Mouse (Mus musculus) limb, embryonic 12.5 days (tissue): Measurements from ENCODE around the gene Arsg. TPM values are rescaled to one million over a fixed set of nuclear protein-coding genes. Genes with fewer than 3 reads are reported as not detected.

Experiments
- ATAC-seq: fragments of 200-750 bp; cut with Nextera tagmentation; 2 replicates; pipeline ENCODE4 v1.8.0; 2017; ENCODE audit warnings: low read depth, moderate TSS enrichment; ENCODE audit not compliant: insufficient number of reproducible peaks, insufficient read depth, low FRiP score, low TSS enrichment
- H3K27ac ChIP-seq: fragments of 300-500 bp; sonication (generic); 2 replicates; pipeline ENCODE4 v1.5.1; 2016; ENCODE audit warnings: mild to moderate bottlenecking, moderate library complexity
- H3K27me3 ChIP-seq: fragments of 300-500 bp; sonication (generic); 2 replicates; pipeline ENCODE4 v1.6.1; 2016; ENCODE audit warnings: mild to moderate bottlenecking, moderate library complexity
- H3K36me3 ChIP-seq: fragments of 300-500 bp; sonication (generic); 2 replicates; pipeline ENCODE4 v1.6.1; 2016; ENCODE audit warnings: mild to moderate bottlenecking, moderate library complexity
- H3K4me1 ChIP-seq: fragments of 300-500 bp; sonication (generic); replicated peaks from 2 replicates; pipeline ENCODE4 v1.6.1; 2016
- H3K4me2 ChIP-seq: fragments of 300-500 bp; sonication (generic); 2 replicates; pipeline ENCODE4 v1.6.1; 2016; ENCODE audit warnings: mild to moderate bottlenecking, moderate library complexity
- H3K4me3 ChIP-seq: fragments of 300-500 bp; sonication (generic); replicated peaks from 2 replicates; pipeline ENCODE4 v1.5.1; 2016; ENCODE audit warnings: mild to moderate bottlenecking
- H3K9ac ChIP-seq: fragments of 300-500 bp; sonication (generic); replicated peaks from 2 replicates; pipeline ENCODE4 v1.6.1; 2016; ENCODE audit warnings: mild to moderate bottlenecking, moderate library complexity
- H3K9me3 ChIP-seq: fragments of 300-500 bp; sonication (generic); 2 replicates; pipeline ENCODE4 v1.6.1; 2016; ENCODE audit warnings: mild to moderate bottlenecking, moderate library complexity
- WGBS: fragments of 180-500 bp; shearing (Covaris S2); methylation state at CpG from one replicate; pipeline ENCODE4 v1.1.7; 2016; 5-methylcytosine and 5-hydroxymethylcytosine counted together
- polyA plus RNA-seq: library from polyadenylated mRNA; unstranded; fragments of >200 nt; fragmentation: Nextera tagmentation; extraction: Ambion mirVana; gene quantifications from 2 replicates; pipeline ENCODE4 v1.2.1, GENCODE M21; 2016

The Arsg gene
- polyA plus RNA-seq, 1 experiment from 2014 or later: 4.3 TPM

DNA sequence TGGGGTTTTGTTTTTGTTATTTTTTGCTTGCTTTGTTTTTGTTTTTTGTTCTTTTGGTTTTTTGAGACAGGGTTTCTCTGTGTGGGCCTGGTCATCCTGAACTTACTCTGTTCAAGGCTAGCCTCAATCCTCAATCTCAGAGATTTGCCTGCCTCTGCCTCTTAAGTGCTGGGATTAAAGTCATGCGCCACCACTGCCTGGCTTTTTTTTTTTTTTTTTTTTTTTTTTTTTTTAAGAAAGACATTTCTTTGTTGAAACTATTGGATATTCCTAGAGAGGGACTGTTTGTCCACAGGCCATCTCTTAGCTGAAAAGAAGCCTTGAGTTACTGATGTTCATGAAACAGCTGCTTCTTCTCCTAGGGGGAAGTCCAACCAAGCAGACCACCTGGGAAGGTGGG is 74.5 kb downstream of the Arsg start:
- ATAC-seq: no peak
- H3K27me3 ChIP-seq: no peaks in the 10 kb centered on the region
- no peaks in the 10 kb centered on the region for H3K9me3 ChIP-seq
- H3K9ac ChIP-seq: no peak overlapping the region
- no peak overlapping the region for H3K4me2 ChIP-seq
- H3K27ac ChIP-seq: no peak overlapping the region
- H3K36me3 ChIP-seq: no peaks in the 10 kb centered on the region
- no peak overlapping the region for H3K4me3 ChIP-seq
- WGBS: 95% methylated on average over 1 of the region's 1 CpGs
- H3K4me1 ChIP-seq: peaks cover 27% of the 10 kb centered on the region

DNA sequence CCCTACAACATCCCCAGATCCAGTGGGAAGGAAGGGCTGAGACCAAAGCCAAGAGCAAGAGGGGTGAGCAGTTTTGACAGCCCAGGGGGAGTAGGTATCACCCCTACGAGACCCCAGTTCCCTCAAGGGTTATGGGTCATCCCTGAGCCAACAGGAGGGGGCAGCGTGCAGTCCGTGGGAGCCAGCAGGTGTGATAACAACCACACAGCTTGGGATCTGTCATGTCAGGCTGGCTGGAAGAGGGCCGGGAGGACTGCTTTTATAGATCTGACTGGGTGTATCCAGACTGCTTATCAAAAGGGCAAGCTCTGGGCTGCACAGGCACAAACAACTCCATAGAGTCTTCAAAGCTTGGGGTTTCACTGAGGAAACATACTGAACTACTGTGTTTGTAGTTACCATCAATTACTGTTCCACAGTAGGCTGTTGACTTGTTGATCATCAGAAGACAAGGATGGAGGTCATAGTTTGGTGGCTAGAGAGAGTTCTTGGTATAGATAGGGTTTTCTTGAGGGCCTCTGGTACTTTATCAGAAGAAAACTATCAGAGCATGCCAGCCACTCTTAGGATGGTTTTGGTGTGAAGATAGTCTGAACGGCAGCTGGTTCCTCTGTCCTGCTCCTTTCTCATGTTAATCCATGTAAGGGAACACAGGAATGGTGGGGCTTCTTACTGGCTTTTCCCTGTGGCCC is 76.6 kb downstream of the Arsg start:
- WGBS: 77% methylated on average over 5 of the region's 5 CpGs
- no peaks in the 10 kb centered on the region for H3K27me3 ChIP-seq
- H3K4me1 ChIP-seq: peaks cover 19% of the 10 kb centered on the region
- H3K36me3 ChIP-seq: no peaks in the 10 kb centered on the region
- no peak overlapping the region for H3K4me2 ChIP-seq
- no peak overlapping the region for H3K27ac ChIP-seq
- no peak overlapping the region for H3K4me3 ChIP-seq
- no peak overlapping the region for H3K9ac ChIP-seq
- no peaks in the 10 kb centered on the region for H3K9me3 ChIP-seq
- ATAC-seq: no peak

DNA sequence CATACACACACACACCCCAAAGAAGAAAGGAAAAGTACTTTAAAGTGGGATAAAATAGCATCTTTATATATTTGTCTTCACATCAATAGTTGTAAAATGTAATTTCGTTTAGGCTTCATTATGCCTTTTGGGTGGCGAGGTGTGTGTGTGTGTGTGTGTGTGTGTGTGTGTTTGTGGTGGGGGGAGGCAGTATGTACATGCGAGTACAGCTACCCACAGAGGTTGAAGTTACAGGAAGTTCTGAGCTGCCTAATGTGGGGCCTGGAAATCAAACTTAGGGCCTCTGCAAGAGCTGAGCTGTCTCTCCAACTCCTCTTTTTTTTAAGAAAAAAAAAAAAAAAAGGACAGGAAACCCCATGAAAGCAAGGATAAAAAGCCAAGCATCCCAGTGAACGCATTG is 80.7 kb downstream of the Arsg start:
- H3K4me1 ChIP-seq: no peaks in the 10 kb centered on the region
- no peaks in the 10 kb centered on the region for H3K36me3 ChIP-seq
- ATAC-seq: no peak
- H3K4me2 ChIP-seq: no peak overlapping the region
- H3K9ac ChIP-seq: no peak overlapping the region
- H3K9me3 ChIP-seq: no peaks in the 10 kb centered on the region
- no peak overlapping the region for H3K4me3 ChIP-seq
- H3K27me3 ChIP-seq: no peaks in the 10 kb centered on the region
- peak overlapping the region; percentile 12; the same call in 1 of the 2 replicates for H3K27ac ChIP-seq
- 70% methylated on average over 4 of the region's 4 CpGs for WGBS

DNA sequence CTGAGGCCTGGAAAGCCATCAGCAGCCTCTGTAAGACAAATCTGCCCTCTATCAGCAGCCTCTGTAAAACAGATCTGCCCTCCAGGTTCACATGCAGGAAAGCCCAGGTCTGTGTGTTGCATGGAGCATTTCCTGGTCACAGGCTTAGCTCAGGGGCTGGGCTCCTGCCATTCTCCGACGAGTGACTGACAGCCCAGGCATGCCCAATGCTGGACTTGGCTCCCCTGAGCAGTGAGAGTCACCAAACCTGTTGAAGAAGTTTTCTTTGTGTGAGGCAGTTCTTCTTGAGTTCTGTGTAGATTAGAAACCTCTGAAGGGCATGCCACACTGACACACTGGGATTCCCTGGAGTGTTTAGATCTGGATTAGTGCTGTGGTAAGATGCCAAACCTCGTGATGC is 81.3 kb downstream of the Arsg start:
- no peak overlapping the region for H3K9ac ChIP-seq
- H3K4me1 ChIP-seq: no peaks in the 10 kb centered on the region
- H3K36me3 ChIP-seq: no peaks in the 10 kb centered on the region
- no peak overlapping the region for H3K4me2 ChIP-seq
- H3K27me3 ChIP-seq: no peaks in the 10 kb centered on the region
- ATAC-seq: no peak
- no peaks in the 10 kb centered on the region for H3K9me3 ChIP-seq
- H3K4me3 ChIP-seq: no peak overlapping the region
- peak overlapping the region; percentile 12; the same call in 1 of the 2 replicates for H3K27ac ChIP-seq
- WGBS: 51% methylated on average over 3 of the region's 3 CpGs

DNA sequence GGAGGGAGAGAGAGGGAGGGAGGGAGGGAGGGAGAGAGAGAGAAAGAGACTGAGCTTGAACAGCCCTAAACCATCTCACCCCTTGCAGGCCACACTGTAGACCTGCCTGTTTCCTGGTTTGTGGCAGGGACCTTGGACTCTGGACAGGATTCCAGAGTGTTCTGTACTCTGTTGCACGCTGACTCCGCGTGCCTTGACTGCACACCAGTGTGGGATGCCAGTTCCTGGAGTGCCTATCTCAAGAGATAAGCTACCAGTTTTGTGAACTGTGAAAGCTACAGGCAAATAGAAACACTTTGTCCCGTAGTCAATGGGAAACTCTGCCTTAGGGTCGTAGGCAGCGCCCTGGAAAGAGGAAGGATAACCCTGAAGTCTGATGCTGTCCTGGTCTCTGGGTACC is 83.0 kb downstream of the Arsg start:
- Histone ChIP-seq H3K36me3 (no peaks in the 10 kb centered on the region), H3K4me3 (no peak overlapping the region), H3K27me3 (no peaks in the 10 kb centered on the region), H3K9me3 (no peaks in the 10 kb centered on the region), H3K4me1 (peaks cover 5% of the 10 kb centered on the region; the same call in 1 of the 2 replicates), H3K27ac (no peak overlapping the region), H3K9ac (no peak overlapping the region), H3K4me2 (no peak overlapping the region)
- no peak for ATAC-seq
- WGBS: 90% methylated on average over 6 of the region's 6 CpGs

DNA sequence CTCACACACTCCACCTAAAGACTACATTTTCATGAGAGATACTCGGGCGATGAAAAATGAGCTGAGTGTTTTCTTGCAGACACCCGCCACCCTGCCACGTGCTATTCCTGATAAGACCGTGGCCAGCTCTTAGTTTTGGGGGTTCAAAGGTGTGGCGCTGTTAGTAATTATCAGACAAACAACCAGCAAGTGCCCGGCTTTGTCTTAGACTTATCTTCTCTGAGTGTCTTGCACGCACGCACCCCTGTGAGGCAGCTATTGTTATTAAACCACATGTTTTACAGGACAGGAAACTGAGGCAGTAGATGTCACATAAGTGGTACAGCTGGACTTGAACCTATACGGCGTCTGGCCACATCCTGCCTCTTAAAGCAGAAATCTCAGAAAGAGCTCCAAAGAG is 84.2 kb downstream of the Arsg start:
- 84% methylated on average over 11 of the region's 11 CpGs for WGBS
- Histone ChIP-seq H3K27me3 (no peaks in the 10 kb centered on the region), H3K4me2 (no peak overlapping the region), H3K36me3 (no peaks in the 10 kb centered on the region), H3K27ac (no peak overlapping the region), H3K9ac (no peak overlapping the region), H3K9me3 (no peaks in the 10 kb centered on the region), H3K4me1 (peaks cover 16% of the 10 kb centered on the region), H3K4me3 (no peak overlapping the region)
- ATAC-seq: no peak

DNA sequence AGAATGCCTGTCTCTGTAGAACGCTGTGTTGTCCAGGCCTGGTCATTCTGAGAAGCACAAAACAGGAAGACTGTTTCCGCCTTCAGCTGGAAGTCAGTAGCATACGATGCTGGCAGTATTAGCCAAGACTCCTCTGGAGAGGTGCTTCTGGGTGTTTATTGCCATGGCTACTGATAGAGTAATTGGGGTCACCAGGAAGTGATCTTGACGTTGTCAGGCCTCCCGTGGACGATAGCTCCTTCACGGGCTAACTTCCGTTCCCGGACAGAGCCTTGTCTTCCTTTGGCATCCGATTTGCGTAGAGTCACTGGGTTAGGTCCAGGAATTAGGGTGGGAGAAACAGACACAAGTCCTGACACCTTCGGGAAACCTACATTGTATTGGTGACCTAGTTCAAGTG is 86.1 kb downstream of the Arsg start:
- no peaks in the 10 kb centered on the region for H3K27me3 ChIP-seq
- H3K4me3 ChIP-seq: no peak overlapping the region
- H3K27ac ChIP-seq: no peak overlapping the region
- H3K4me1 ChIP-seq: peaks cover 16% of the 10 kb centered on the region
- H3K36me3 ChIP-seq: no peaks in the 10 kb centered on the region
- ATAC-seq: no peak
- no peak overlapping the region for H3K4me2 ChIP-seq
- no peak overlapping the region for H3K9ac ChIP-seq
- H3K9me3 ChIP-seq: no peaks in the 10 kb centered on the region
- 77% methylated on average over 12 of the region's 12 CpGs for WGBS

DNA sequence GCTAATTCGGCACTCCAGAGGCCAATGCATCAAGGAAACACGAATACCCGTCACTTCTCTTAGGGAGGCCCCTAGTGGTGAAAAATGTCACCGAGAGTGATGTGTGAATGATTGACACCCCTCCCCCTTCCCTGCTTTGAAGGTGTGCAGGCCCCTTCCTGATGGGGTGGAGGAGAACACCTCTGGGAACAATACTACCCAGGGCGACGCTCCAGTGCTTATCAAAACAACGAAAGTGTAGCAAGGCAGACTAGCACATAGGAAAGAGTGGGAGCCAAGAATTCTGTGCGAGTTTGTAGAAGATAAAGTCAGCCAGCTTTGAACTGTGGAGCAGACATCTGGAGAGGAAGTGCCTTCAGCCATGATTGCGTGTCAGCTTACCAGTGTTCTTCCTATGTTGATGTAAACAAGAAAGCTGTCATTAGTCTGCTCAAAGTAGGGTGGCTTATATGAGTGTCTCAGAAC is 87.7 kb downstream of the Arsg start:
- ATAC-seq: no peak
- Histone ChIP-seq H3K9ac (no peak overlapping the region), H3K9me3 (no peaks in the 10 kb centered on the region), H3K36me3 (no peaks in the 10 kb centered on the region), H3K27me3 (no peaks in the 10 kb centered on the region), H3K4me2 (no peak overlapping the region), H3K4me1 (peaks cover 16% of the 10 kb centered on the region), H3K4me3 (no peak overlapping the region), H3K27ac (no peak overlapping the region)
- 27% methylated on average over 9 of the region's 9 CpGs for WGBS

DNA sequence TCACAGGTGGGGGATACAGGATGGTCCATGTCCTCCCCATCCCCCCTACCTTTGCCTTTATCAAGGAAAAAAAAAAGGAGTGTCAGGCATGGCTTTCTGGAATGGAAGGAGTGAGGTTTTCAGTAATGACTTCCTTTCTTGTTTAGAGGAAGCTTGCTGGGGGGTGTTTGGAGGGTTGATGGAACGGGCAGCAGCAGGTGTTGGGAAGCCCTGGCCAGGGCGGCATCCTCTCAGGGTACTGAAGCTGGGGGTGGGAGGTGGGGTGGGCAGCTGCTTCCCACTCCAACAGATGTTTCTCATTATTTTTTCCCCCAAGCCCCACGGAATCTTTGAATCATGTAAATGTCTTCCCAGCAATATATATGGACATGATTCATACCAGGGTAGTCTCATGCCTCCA is 88.3 kb downstream of the Arsg start:
- ATAC-seq: no peak
- no peaks in the 10 kb centered on the region for H3K36me3 ChIP-seq
- no peaks in the 10 kb centered on the region for H3K9me3 ChIP-seq
- no peaks in the 10 kb centered on the region for H3K27me3 ChIP-seq
- WGBS: 11% methylated on average over 3 of the region's 3 CpGs
- peaks cover 16% of the 10 kb centered on the region for H3K4me1 ChIP-seq
- no peak overlapping the region for H3K27ac ChIP-seq
- no peak overlapping the region for H3K4me3 ChIP-seq
- H3K4me2 ChIP-seq: no peak overlapping the region
- no peak overlapping the region for H3K9ac ChIP-seq

DNA sequence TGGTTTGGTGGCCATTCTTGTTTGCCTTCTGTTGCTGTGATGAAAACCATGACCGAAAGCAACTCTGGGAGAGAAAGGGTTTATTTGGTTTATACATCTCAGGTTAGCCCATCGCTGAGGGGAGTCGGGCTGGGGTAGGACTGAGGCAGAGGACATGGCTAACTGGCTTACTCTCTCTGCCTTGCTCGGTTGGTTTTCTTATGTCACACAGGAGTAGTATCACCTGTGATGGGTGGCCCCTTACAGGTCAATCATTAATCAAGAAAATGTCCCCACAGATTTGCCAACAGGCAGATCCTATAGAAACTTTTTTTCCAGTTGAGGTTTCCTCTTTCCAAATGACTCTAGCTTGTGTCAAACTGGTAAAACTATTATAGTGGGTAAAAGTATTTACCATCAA is 90.5 kb downstream of the Arsg start:
- 84% methylated on average over 4 of the region's 4 CpGs for WGBS
- no peak overlapping the region for H3K4me2 ChIP-seq

DNA sequence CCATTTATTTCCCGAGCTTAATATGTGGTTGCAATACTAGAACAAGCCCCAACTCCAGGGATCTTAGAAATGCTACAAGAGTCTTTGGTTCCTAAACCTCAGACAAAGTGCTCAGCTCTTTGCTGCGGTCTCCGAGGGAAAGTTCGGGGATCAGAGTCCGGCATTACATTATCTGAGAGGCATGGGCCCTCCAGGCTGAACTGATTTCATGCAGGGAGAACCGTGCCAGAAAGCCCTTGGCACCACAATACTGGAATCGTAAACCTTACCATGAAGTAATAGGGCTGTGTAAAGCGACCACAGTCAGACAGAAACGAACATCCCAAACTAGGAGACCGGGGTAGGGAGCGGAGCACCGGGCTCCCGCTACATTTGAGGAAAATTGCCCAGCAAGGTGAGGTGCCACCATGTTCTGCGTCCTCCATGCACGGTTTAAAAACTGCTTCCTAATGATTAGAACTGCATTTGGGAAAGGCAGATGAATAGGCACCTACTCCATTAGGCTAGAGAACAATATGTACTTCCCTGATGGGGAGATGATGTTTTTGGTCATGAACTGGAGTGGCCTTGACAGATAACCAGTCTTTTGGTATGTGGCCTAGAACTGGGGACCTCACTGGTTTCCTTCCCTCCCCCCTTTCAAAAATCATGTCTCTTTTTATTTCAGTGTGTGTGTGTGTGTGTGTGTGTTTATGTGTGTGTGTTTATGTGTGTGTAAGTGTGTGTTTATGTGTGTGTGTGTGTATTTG is 91.5 kb downstream of the Arsg start:
- Histone ChIP-seq H3K4me1 (peaks cover 16% of the 10 kb centered on the region), H3K4me3 (no peak overlapping the region), H3K9me3 (no peaks in the 10 kb centered on the region), H3K36me3 (no peaks in the 10 kb centered on the region), H3K27me3 (no peaks in the 10 kb centered on the region), H3K9ac (0 out of 2 replicates have a peak overlapping the region, but pooled peaks have one; percentile 23), H3K27ac (no peak overlapping the region), H3K4me2 (no peak overlapping the region)
- no peak for ATAC-seq
- WGBS: 81% methylated on average over 15 of the region's 15 CpGs

More for the DNA sequence above, 90.5 kb downstream of the Arsg start:
- Histone ChIP-seq H3K9ac (no peak overlapping the region), H3K27ac (no peak overlapping the region), H3K9me3 (no peaks in the 10 kb centered on the region), H3K4me1 (peaks cover 16% of the 10 kb centered on the region), H3K27me3 (no peaks in the 10 kb centered on the region), H3K4me3 (no peak overlapping the region), H3K36me3 (no peaks in the 10 kb centered on the region)
- no peak for ATAC-seq
